Mouse (Mus musculus) embryonic facial prominence, embryonic 11.5 days (tissue): ENCODE measurements around the gene Tas1r3. TPM values are rescaled to one million over a fixed set of nuclear protein-coding genes. Genes with fewer than 3 reads are reported as not detected.

Experiments
- ATAC-seq: fragments of 200-750 bp; cut with Nextera tagmentation; replicated peaks from 2 replicates; pipeline ENCODE4 v1.8.0; 2017; ENCODE audit warnings: low read depth; ENCODE audit not compliant: insufficient number of reproducible peaks, low FRiP score, low TSS enrichment
- DNase-seq: peaks from one replicate; pipeline ENCODE4 v3.0.0-alpha.2; 2015; ENCODE audit warnings: low spot score
- H3K27ac ChIP-seq: fragments of 300-500 bp; sonication (generic); replicated peaks from 2 replicates; pipeline ENCODE4 v1.5.1; 2014; ENCODE audit warnings: mild to moderate bottlenecking, low read depth, low read length, control low read depth
- H3K27me3 ChIP-seq: fragments of 300-500 bp; sonication (generic); 2 replicates; pipeline ENCODE4 v1.6.1; 2014; ENCODE audit warnings: mild to moderate bottlenecking, low read length, moderate library complexity, mixed read lengths; ENCODE audit not compliant: control insufficient read depth, insufficient read depth
- H3K36me3 ChIP-seq: fragments of 300-500 bp; sonication (generic); replicated peaks from 2 replicates; pipeline ENCODE4 v1.6.1; 2014; ENCODE audit warnings: low read depth, mild to moderate bottlenecking, low read length, moderate library complexity, mixed read lengths; ENCODE audit not compliant: control insufficient read depth, insufficient read depth
- H3K4me1 ChIP-seq: fragments of 300-500 bp; sonication (generic); 2 replicates; pipeline ENCODE4 v1.6.1; 2014; ENCODE audit warnings: low read length, mixed read lengths; ENCODE audit not compliant: control insufficient read depth, insufficient read depth
- H3K4me2 ChIP-seq: fragments of 300-500 bp; sonication (generic); 2 replicates; pipeline ENCODE4 v1.6.1; 2014; ENCODE audit warnings: low read depth, mild to moderate bottlenecking, control low read depth, low read length, moderate library complexity
- H3K4me3 ChIP-seq: fragments of 300-500 bp; sonication (generic); 2 replicates; pipeline ENCODE4 v1.5.1; 2014; ENCODE audit warnings: low read depth, low read length, control low read depth
- H3K9ac ChIP-seq: fragments of 300-500 bp; sonication (generic); replicated peaks from 2 replicates; pipeline ENCODE4 v1.6.1; 2014; ENCODE audit warnings: mild to moderate bottlenecking, control low read depth, low read length
- H3K9me3 ChIP-seq: fragments of 300-500 bp; sonication (generic); replicated peaks from 2 replicates; pipeline ENCODE4 v1.6.1; 2016; ENCODE audit warnings: mild to moderate bottlenecking, low read length, inconsistent platforms, mixed read lengths; ENCODE audit not compliant: control insufficient read depth
- WGBS: fragments of 180-500 bp; shearing (Covaris S2); extraction: QIAGEN DNeasy Blood & Tissue Kit; methylation state at CpG from one replicate; pipeline ENCODE4 v1.1.7; 2014; 5-methylcytosine and 5-hydroxymethylcytosine counted together
- polyA plus RNA-seq: library from polyadenylated mRNA; unstranded; fragments of >200 nt; fragmentation: Nextera tagmentation; extraction: Ambion mirVana; gene quantifications from 2 replicates; pipeline ENCODE4 v1.2.1, GENCODE M21; 2014

Tas1r3 gene
- polyA plus RNA-seq, 1 experiment from 2014 or later: 0.27 TPM

GRCm38 (mm10) chr4:155830596-155830995 is 32.6 kb downstream of the Tas1r3 start:
- H3K27me3 ChIP-seq: no peaks in the 10 kb centered on the region
- H3K9me3 ChIP-seq: no peaks in the 10 kb centered on the region
- DNase-seq (no peak), ATAC-seq (no peak)
- H3K9ac ChIP-seq: no peak overlapping the region
- 57% methylated on average over 8 of the region's 8 CpGs for WGBS
- peaks cover 3% of the 10 kb centered on the region; the same call in 1 of the 2 replicates for H3K36me3 ChIP-seq
- no peak overlapping the region for H3K27ac ChIP-seq
- H3K4me2 ChIP-seq: no peak overlapping the region
- H3K4me1 ChIP-seq: peaks cover 5% of the 10 kb centered on the region
- peak overlapping the region; percentile 82; the same call in 1 of the 2 replicates for H3K4me3 ChIP-seq

DNA sequence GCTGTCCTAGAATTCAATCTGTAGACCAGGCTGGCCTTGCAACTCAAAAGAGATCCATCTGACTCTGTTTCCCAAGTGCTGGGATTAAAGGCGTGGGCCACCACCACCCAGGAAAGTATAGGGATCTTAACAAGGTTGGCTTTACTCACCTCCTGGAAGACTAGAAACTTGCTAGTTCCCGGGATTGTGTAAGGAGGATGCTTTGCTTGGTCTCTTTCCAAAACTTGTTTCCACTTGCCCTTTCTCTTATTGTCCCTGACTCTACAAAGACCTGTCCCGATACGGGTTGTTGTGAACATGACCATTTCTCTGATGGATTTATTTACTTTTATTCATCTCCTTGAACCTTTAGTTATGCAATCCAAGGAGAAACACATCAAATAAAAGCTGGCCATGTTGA is 33.3 kb downstream of the Tas1r3 start:
- 90% methylated on average over 4 of the region's 4 CpGs for WGBS
- Histone ChIP-seq H3K4me2 (no peak overlapping the region), H3K27ac (no peak overlapping the region), H3K27me3 (no peaks in the 10 kb centered on the region), H3K4me1 (peaks cover 5% of the 10 kb centered on the region), H3K9ac (no peak overlapping the region), H3K36me3 (peaks cover 7% of the 10 kb centered on the region), H3K9me3 (no peaks in the 10 kb centered on the region), H3K4me3 (no peak overlapping the region)
- no peak for DNase-seq
- no peak for ATAC-seq

- DNase-seq (no peak), ATAC-seq (0 out of 2 replicates have a peak, but pooled peaks have one; percentile 37)
- Histone ChIP-seq H3K9ac (no peak overlapping the region), H3K27ac (no peak overlapping the region), H3K4me1 (no peaks in the 10 kb centered on the region), H3K4me3 (no peak overlapping the region), H3K36me3 (peaks cover 30% of the 10 kb centered on the region), H3K9me3 (no peaks in the 10 kb centered on the region), H3K4me2 (no peak overlapping the region), H3K27me3 (no peaks in the 10 kb centered on the region)
- whole genome bisulfite sequencing: 95% methylated on average over 16 of the region's 16 CpGs
These were observed 39.7 kb downstream of the Tas1r3 start for GRCm38 (mm10) chr4:155823443-155823842.

DNA sequence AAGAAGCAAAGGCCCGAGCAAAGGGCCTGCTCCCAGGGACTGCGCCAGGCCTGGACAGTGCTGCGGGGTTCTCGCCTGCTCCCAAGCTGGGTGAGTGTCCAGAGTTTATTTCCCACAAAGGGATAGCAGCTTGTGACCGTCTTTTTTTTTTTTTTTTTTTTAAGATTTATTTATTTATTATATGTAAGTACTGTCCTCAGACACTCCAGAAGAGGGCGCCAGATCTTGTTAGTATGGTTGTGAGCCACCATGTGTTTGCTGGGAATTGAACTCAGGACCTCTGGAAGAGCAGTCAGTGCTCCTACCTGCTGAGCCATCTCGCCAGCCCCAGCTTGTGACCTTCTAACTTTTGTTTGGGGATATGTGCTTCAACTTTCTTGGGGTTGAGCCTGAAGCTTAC is 42.1 kb downstream of the Tas1r3 start:
- Histone ChIP-seq H3K9ac (no peak overlapping the region), H3K27me3 (no peaks in the 10 kb centered on the region), H3K4me3 (no peak overlapping the region), H3K36me3 (peaks cover 33% of the 10 kb centered on the region), H3K9me3 (no peaks in the 10 kb centered on the region), H3K27ac (no peak overlapping the region), H3K4me2 (no peak overlapping the region), H3K4me1 (no peaks in the 10 kb centered on the region)
- 80% methylated on average over 7 of the region's 7 CpGs for WGBS
- DNase-seq: peak; percentile 49
- ATAC-seq: no peak

GRCm38 (mm10) chr4:155817533-155817932 is 45.6 kb downstream of the Tas1r3 start:
- H3K4me2 ChIP-seq: no peak overlapping the region
- no peaks in the 10 kb centered on the region for H3K9me3 ChIP-seq
- no peak overlapping the region for H3K4me3 ChIP-seq
- H3K4me1 ChIP-seq: no peaks in the 10 kb centered on the region; the same call in none of the 2 replicates
- peaks cover 28% of the 10 kb centered on the region for H3K36me3 ChIP-seq
- 88% methylated on average over 4 of the region's 4 CpGs for WGBS
- H3K9ac ChIP-seq: no peak overlapping the region
- no peaks in the 10 kb centered on the region for H3K27me3 ChIP-seq
- no peak overlapping the region for H3K27ac ChIP-seq
- no peak for ATAC-seq
- DNase-seq: no peak

- ATAC-seq (peak; percentile 44), DNase-seq (peak; percentile 40)
- peaks cover 14% of the 10 kb centered on the region for H3K36me3 ChIP-seq
These were observed 50.4 kb downstream of the Tas1r3 start for GRCm38 (mm10) chr4:155812665-155813181.

DNA sequence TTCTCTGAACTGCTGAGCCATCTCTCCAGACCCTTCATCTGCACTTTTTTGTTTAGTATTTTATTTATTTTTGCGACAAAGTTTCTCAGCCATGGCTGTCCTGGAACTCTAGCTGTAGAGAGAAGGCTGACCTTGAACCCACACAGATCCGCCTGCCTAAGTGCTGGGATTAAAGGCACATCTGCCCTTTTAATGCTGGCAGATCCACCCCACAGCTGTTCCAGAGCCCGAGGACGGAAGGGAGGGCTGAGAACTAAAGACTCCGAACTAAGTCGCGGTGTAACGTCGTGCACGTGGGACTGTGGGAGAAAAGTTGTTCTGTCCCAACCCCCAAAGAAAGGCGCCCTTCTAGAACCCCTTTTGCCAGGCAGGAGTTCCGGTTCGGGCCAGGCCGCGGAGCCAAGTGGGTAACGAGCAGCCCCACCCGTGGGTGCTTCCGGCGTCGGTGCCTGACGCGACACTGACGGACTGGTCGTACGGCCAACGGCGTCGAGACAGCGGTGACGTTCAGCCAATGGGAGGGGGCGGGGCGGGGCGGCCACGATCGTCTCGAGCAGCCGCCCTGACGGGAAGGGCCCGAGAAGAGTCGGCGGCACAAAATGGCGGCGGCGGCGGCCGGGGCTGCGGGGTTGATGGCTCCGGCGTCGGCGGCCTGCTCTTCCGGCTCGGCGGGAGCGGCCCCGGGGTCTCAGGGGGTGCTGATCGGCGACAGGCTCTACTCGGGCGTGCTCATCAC is 51.1 kb downstream of the Tas1r3 start, which contains the start of gene Ccnl2:
Ccnl2 (plus strand) TSS at position 561 of the 736 bp plus-strand sequence.
- Histone ChIP-seq H3K4me3 (peak within 1 kb of the TSS; percentile 99), H3K27ac (peak within 1 kb of the TSS; percentile 67), H3K9me3 (no peaks in the 10 kb centered on the region), H3K4me1 (no peaks in the 10 kb centered on the region; the same call in none of the 2 replicates), H3K9ac (peak within 1 kb of the TSS; percentile 99), H3K4me2 (peak within 1 kb of the TSS; percentile 72), H3K27me3 (no peaks in the 10 kb centered on the region), H3K36me3 (peaks cover 14% of the 10 kb centered on the region)
- DNase-seq (peak; percentile 97), ATAC-seq (peak; percentile 97)
- WGBS: under 1% methylated on average over 60 of the region's 60 CpGs

More at GRCm38 (mm10) chr4:155812665-155813181, 50.4 kb downstream of the Tas1r3 start:
- H3K27ac ChIP-seq: peak overlapping the region; percentile 67
- H3K9ac ChIP-seq: peak overlapping the region; percentile 99
- WGBS: under 1% methylated on average over 49 of the region's 49 CpGs
- H3K4me2 ChIP-seq: peak overlapping the region; percentile 72
- H3K9me3 ChIP-seq: no peaks in the 10 kb centered on the region
- no peaks in the 10 kb centered on the region; the same call in none of the 2 replicates for H3K4me1 ChIP-seq
- no peaks in the 10 kb centered on the region for H3K27me3 ChIP-seq
- H3K4me3 ChIP-seq: peak overlapping the region; percentile 99
